Mouse (Mus musculus): ENCODE data around the gene Olfr729. TPM values are rescaled to one million over a fixed set of nuclear protein-coding genes. Genes with fewer than 3 reads are reported as not detected.

Olfr729 gene
- not detected in 2 replicates for polyA plus RNA-seq (2014; fragmentation: Nextera tagmentation; extraction: Ambion mirVana)

GRCm38 (mm10) chr14:50152810-50153209, at the start of gene Olfr729:
Olfr729 (minus strand) TSS chr14:50152910.
- Histone ChIP-seq H3K27ac (ENCODE audit: low read depth, low read length) (no peak within 1 kb of the TSS), H3K4me3 (ENCODE audit: low read depth, low read length) (no peak within 1 kb of the TSS), H3K4me1 (replicated peaks; ENCODE audit: control insufficient read depth, insufficient read depth, low read length) (no peaks in the 10 kb centered on the region), H3K4me2 (ENCODE audit: low read depth, low read length, severe bottlenecking) (no peak within 1 kb of the TSS), H3K27me3 (ENCODE audit: control insufficient read depth, insufficient read depth, low read length) (no peaks in the 10 kb centered on the region), H3K9me3 (ENCODE audit: control insufficient read depth, low read length) (no peaks in the 10 kb centered on the region), H3K36me3 (ENCODE audit: control insufficient read depth, insufficient read depth, low read length) (no peaks in the 10 kb centered on the region), H3K9ac (ENCODE audit: low read length) (no peak within 1 kb of the TSS)
- DNase-seq (ENCODE audit: low spot score) (no peak), ATAC-seq (replicated peaks; ENCODE audit: low FRiP score) (no peak)

- Histone ChIP-seq H3K9ac (ENCODE audit: low read length) (no peak within 1 kb of the TSS), H3K4me2 (ENCODE audit: low read depth, low read length, severe bottlenecking) (no peak within 1 kb of the TSS), H3K9me3 (ENCODE audit: control insufficient read depth, low read length) (no peaks in the 10 kb centered on the region), H3K4me3 (ENCODE audit: low read depth, low read length) (no peak within 1 kb of the TSS), H3K27me3 (ENCODE audit: control insufficient read depth, insufficient read depth, low read length) (no peaks in the 10 kb centered on the region), H3K27ac (ENCODE audit: low read depth, low read length) (no peak within 1 kb of the TSS), H3K4me1 (replicated peaks; ENCODE audit: control insufficient read depth, insufficient read depth, low read length) (no peaks in the 10 kb centered on the region), H3K36me3 (ENCODE audit: control insufficient read depth, insufficient read depth, low read length) (no peaks in the 10 kb centered on the region)
- DNase-seq (ENCODE audit: low spot score) (no peak), ATAC-seq (replicated peaks; ENCODE audit: low FRiP score) (no peak)
- WGBS: 62% methylated on average over 1 of the region's 1 CpGs
Measured at GRCm38 (mm10) chr14:50188098-50188497, 35.4 kb upstream of the Olfr729 start, which contains the start of gene Olfr730. Olfr730 (minus strand) TSS chr14:50188198.

DNA sequence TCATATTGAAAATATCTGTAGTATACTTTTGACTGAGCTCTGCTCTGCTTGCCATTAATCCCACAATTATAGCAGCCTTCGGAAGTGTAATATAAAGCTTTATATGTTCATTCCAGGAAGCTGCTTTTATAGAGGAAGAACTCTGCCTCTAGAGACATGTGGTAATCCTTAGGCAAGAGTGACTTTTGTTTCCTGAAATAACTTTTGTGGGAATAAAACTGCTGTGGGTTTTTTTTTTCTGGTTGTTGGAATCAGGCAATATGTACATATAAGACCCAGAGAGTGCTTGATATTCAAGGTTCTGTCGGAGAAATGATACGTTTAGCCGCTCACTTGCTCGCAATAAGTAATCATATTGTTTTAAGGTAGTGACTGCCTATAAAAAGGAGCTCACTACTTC, 10.1 kb downstream of the Olfr729 start, which contains the start of gene Olfr728:
Olfr728 (minus strand) TSS at position 101 of the 400 bp plus-strand sequence.
- no peaks in the 10 kb centered on the region for H3K27me3 ChIP-seq (ENCODE audit: control insufficient read depth, insufficient read depth, low read length)
- H3K4me1 ChIP-seq (replicated peaks; ENCODE audit: control insufficient read depth, insufficient read depth, low read length): no peaks in the 10 kb centered on the region
- no peak within 1 kb of the TSS for H3K4me3 ChIP-seq (ENCODE audit: low read depth, low read length)
- DNase-seq (ENCODE audit: low spot score) (no peak), ATAC-seq (replicated peaks; ENCODE audit: low FRiP score) (no peak)
- H3K36me3 ChIP-seq (ENCODE audit: control insufficient read depth, insufficient read depth, low read length): no peaks in the 10 kb centered on the region
- H3K4me2 ChIP-seq (ENCODE audit: low read depth, low read length, severe bottlenecking): no peak within 1 kb of the TSS
- H3K9me3 ChIP-seq (ENCODE audit: control insufficient read depth, low read length): no peaks in the 10 kb centered on the region
- no peak within 1 kb of the TSS for H3K27ac ChIP-seq (ENCODE audit: low read depth, low read length)
- WGBS: 91% methylated on average over 5 of the region's 5 CpGs
- H3K9ac ChIP-seq (ENCODE audit: low read length): no peak within 1 kb of the TSS

DNA sequence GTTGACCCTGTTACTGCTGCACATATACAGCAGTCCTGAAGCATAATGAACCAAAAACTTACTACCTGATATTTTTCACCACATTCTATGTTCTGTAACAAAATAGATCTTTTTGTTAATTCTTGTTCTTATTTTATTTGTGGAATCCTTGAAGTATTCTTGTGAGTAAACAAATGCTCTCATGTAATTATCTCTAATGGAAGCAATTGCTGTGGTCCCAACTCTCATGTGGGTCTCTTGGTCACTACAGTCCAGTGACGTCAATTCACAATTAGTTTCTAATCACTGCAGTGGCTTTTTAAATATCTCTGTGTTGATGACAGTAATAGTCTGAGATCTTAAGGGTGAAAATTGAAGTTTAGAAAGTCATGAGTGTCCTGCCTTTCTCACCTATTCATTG, 29.8 kb downstream of the Olfr729 start, which contains the start of gene Olfr727:
Olfr727 (plus strand) TSS at position 301 of the 400 bp plus-strand sequence.
- H3K27ac ChIP-seq (ENCODE audit: low read depth, low read length): no peak within 1 kb of the TSS
- no peak for DNase-seq (ENCODE audit: low spot score)
- no peaks in the 10 kb centered on the region for H3K36me3 ChIP-seq (ENCODE audit: control insufficient read depth, insufficient read depth, low read length)
- no peaks in the 10 kb centered on the region for H3K27me3 ChIP-seq (ENCODE audit: control insufficient read depth, insufficient read depth, low read length)
- no peak within 1 kb of the TSS for H3K4me2 ChIP-seq (ENCODE audit: low read depth, low read length, severe bottlenecking)
- no peak within 1 kb of the TSS for H3K9ac ChIP-seq (ENCODE audit: low read length)
- WGBS: 88% methylated on average over 1 of the region's 1 CpGs
- ATAC-seq (replicated peaks; ENCODE audit: low FRiP score): no peak
- H3K4me3 ChIP-seq (ENCODE audit: low read depth, low read length): no peak within 1 kb of the TSS
- no peaks in the 10 kb centered on the region for H3K4me1 ChIP-seq (replicated peaks; ENCODE audit: control insufficient read depth, insufficient read depth, low read length)
- H3K9me3 ChIP-seq (ENCODE audit: control insufficient read depth, low read length): no peaks in the 10 kb centered on the region

Other genes starting within 250 kb of the Olfr729 start
- not detected in 2 replicates for gene Olfr723, start 221.1 kb downstream of the Olfr729 start, polyA plus RNA-seq (2014; fragmentation: Nextera tagmentation; extraction: Ambion mirVana)
- gene Olfr724, start 189.6 kb downstream of the Olfr729 start, polyA plus RNA-seq (2014; fragmentation: Nextera tagmentation; extraction: Ambion mirVana): not detected in 2 replicates
- gene Olfr725, start 112.5 kb downstream of the Olfr729 start, polyA plus RNA-seq (2014; fragmentation: Nextera tagmentation; extraction: Ambion mirVana): not detected in 2 replicates
- gene Olfr726, start 62.0 kb downstream of the Olfr729 start, polyA plus RNA-seq (2014; fragmentation: Nextera tagmentation; extraction: Ambion mirVana): not detected in 2 replicates
- gene Olfr727, start 29.7 kb downstream of the Olfr729 start, polyA plus RNA-seq (2014; fragmentation: Nextera tagmentation; extraction: Ambion mirVana): not detected in 2 replicates
- gene Olfr728, start 10.2 kb downstream of the Olfr729 start, polyA plus RNA-seq (2014; fragmentation: Nextera tagmentation; extraction: Ambion mirVana): not detected in 2 replicates
- gene Olfr730, start 35.3 kb upstream of the Olfr729 start, polyA plus RNA-seq (2014; fragmentation: Nextera tagmentation; extraction: Ambion mirVana): not detected in 2 replicates
- not detected in 2 replicates for gene Olfr731, start 89.0 kb upstream of the Olfr729 start, polyA plus RNA-seq (2014; fragmentation: Nextera tagmentation; extraction: Ambion mirVana)
- not detected in 2 replicates for gene Olfr732, start 131.3 kb upstream of the Olfr729 start, polyA plus RNA-seq (2014; fragmentation: Nextera tagmentation; extraction: Ambion mirVana)
- not detected in 2 replicates for gene Olfr733, start 148.6 kb upstream of the Olfr729 start, polyA plus RNA-seq (2014; fragmentation: Nextera tagmentation; extraction: Ambion mirVana)
- gene Olfr734, start 173.9 kb upstream of the Olfr729 start, polyA plus RNA-seq (2014; fragmentation: Nextera tagmentation; extraction: Ambion mirVana): not detected in 2 replicates
- not detected in 2 replicates for gene Olfr735, start 196.0 kb upstream of the Olfr729 start, polyA plus RNA-seq (2014; fragmentation: Nextera tagmentation; extraction: Ambion mirVana)
- gene Tlr11, start 205.0 kb upstream of the Olfr729 start, polyA plus RNA-seq (2014; fragmentation: Nextera tagmentation; extraction: Ambion mirVana): not detected in 2 replicates
- not detected in 2 replicates for gene Olfr736, start 228.3 kb upstream of the Olfr729 start, polyA plus RNA-seq (2014; fragmentation: Nextera tagmentation; extraction: Ambion mirVana)